ENCODE assay signal across 8 mouse cellular contexts in the genomic region with DNA sequence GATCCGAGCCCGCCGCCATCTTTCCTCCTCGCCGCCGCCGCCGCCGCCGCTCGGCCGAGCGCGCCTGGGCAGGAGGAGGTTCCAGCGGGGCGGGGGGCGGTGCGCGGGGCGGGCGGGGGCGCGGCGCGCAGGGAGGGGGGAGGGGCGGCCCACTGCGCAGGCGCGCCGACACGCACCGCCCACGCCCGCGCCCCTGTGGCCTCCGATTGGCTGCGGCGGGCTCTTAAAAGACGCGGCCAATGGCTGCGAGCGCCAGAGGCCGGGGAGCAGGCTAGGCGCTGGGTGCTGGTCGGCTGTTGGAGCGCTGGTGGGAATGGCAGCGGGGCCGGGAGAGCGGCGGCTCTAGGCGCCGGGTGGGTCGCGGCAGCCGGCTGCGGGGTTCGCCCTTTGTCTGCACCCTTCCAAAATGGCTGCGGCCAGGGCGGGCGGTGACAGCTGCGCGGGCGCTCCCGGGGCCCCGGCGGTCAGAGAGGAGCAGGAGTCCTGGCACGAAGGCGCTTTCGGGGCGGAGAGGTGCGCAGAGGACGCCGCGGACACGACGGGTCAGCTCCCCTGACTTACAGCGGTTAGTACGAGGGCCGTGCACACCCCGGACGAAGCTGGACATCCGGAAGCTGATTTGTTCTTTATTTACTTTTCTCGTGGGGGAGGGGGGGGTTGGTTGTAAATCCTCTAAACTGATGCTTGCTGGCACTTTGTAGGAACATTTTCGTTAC. TPM values are rescaled to one million over a fixed set of nuclear protein-coding genes. Genes with fewer than 3 reads are reported as not detected.
A peak's percentile ranks its signal among the peaks of the same experiment; 100 is the strongest.
DNase-seq lines count a peak whose midpoint lies in the region; ATAC-seq and TF ChIP-seq lines count a peak whose summit lies in the region.

Gene Taf4, minus strand, starts transcription at position 19 of the 716 bp plus-strand sequence.

- TF ChIP-seq CTCF in E14TG2a.4 (conservative IDR thresholded peaks at IDR 0.05; ENCODE audit: low read length) = no peak
- TF ChIP-seq CTCF in liver, postnatal 0 days (IDR thresholded peaks at IDR 0.05; ENCODE audit: low read depth) = no peak
- TF ChIP-seq CTCF in testis, adult 2 months (IDR thresholded peaks at IDR 0.05; ENCODE audit: control insufficient read depth, insufficient read depth, insufficient replicate concordance, low read depth, low read length) = no peak

- H3K27ac ChIP-seq in forebrain, embryonic 13.5 days = peak within 1 kb of the TSS; percentile 93
- peak within 1 kb of the TSS; percentile 98 for H3K27ac ChIP-seq in liver, postnatal 0 days (ENCODE audit: low read depth)
- H3K27ac ChIP-seq in neural tube, embryonic 13.5 days (replicated peaks) = peak within 1 kb of the TSS; percentile 98
- peak within 1 kb of the TSS; percentile 98 for H3K27ac ChIP-seq in testis, adult 2 months (ENCODE audit: control insufficient read depth, insufficient read depth, low read depth, low read length)

- WGBS in forebrain, embryonic 13.5 days = under 1% methylated on average over 55 of the region's 84 CpGs
- WGBS in liver, postnatal 0 days (ENCODE audit: insufficient replicate concordance) = under 1% methylated on average over 52 of the region's 84 CpGs
- WGBS in neural tube, embryonic 13.5 days = under 1% methylated on average over 58 of the region's 84 CpGs

- peak within 1 kb of the TSS; percentile 86 for H3K9ac ChIP-seq in forebrain, embryonic 13.5 days
- H3K9ac ChIP-seq in liver, postnatal 0 days (replicated peaks) = peak within 1 kb of the TSS; percentile 89
- peak within 1 kb of the TSS; percentile 94 for H3K9ac ChIP-seq in neural tube, embryonic 13.5 days

- peaks cover 56% of the 10 kb centered on the region for H3K4me1 ChIP-seq in E14TG2a.4 (replicated peaks; ENCODE audit: low read depth, low read length)
- H3K4me1 ChIP-seq in forebrain, embryonic 13.5 days = peaks cover 45% of the 10 kb centered on the region
- peaks cover 40% of the 10 kb centered on the region for H3K4me1 ChIP-seq in liver, postnatal 0 days (ENCODE audit: insufficient read depth)
- H3K4me1 ChIP-seq in neural tube, embryonic 13.5 days (replicated peaks) = peaks cover 47% of the 10 kb centered on the region
- H3K4me1 ChIP-seq in testis, adult 2 months (ENCODE audit: control insufficient read depth, insufficient read depth, low read length) = peaks cover 7% of the 10 kb centered on the region

- peak; percentile 81 for DNase-seq in c-Kit-positive CD71-positive TER-119-positive erythroid progenitor cells, embryonic 14.5 days (ENCODE audit: low spot score)
- DNase-seq in heart, postnatal 10 days = peak; percentile 91 to 94
- DNase-seq in layer of hippocampus, adult 11-12 months (ENCODE audit: low spot score) = peak; percentile 88
- peak; percentile 92 for DNase-seq in liver, postnatal 0 days

- peak within 1 kb of the TSS; percentile 92 for H3K4me3 ChIP-seq in E14TG2a.4 (replicated peaks; ENCODE audit: low read length)
- peak within 1 kb of the TSS; percentile 66 for H3K4me3 ChIP-seq in forebrain, embryonic 13.5 days
- H3K4me3 ChIP-seq in liver, postnatal 0 days (ENCODE audit: low read depth, low read length) = peak within 1 kb of the TSS; percentile 76
- peak within 1 kb of the TSS; percentile 86 for H3K4me3 ChIP-seq in neural tube, embryonic 13.5 days
- H3K4me3 ChIP-seq in testis, adult 2 months (ENCODE audit: control insufficient read depth, low read depth, low read length) = peak within 1 kb of the TSS; percentile 99

- peaks cover 15% of the 10 kb centered on the region for H3K36me3 ChIP-seq in E14TG2a.4 (ENCODE audit: insufficient read depth, low read length)
- no peaks in the 10 kb centered on the region for H3K36me3 ChIP-seq in forebrain, embryonic 13.5 days (ENCODE audit: poor library complexity, severe bottlenecking)
- no peaks in the 10 kb centered on the region for H3K36me3 ChIP-seq in liver, postnatal 0 days (replicated peaks; ENCODE audit: insufficient read depth, low read length)
- no peaks in the 10 kb centered on the region for H3K36me3 ChIP-seq in neural tube, embryonic 13.5 days
- H3K36me3 ChIP-seq in testis, adult 2 months (ENCODE audit: control insufficient read depth, insufficient read depth, low read length) = no peaks in the 10 kb centered on the region; the same call in 1 of the 2 replicates

- intact Hi-C loops in heart, postnatal 10 days (cut with DNase I) = loop anchor here (2.0 kb wide), 1 partner anchor 48 kb away; the partner anchor contains the start of gene Lsm14b

- TF ChIP-seq POLR2A in testis, adult 2 months (IDR thresholded peaks at IDR 0.05; ENCODE audit: control insufficient read depth, low read depth, low read length) = peak; percentile 100

- H3K9me3 ChIP-seq in E14TG2a.4 (ENCODE audit: low read length) = no peaks in the 10 kb centered on the region
- H3K9me3 ChIP-seq in forebrain, embryonic 13.5 days (replicated peaks) = no peaks in the 10 kb centered on the region
- H3K9me3 ChIP-seq in liver, postnatal 0 days (ENCODE audit: low read length) = no peaks in the 10 kb centered on the region
- no peaks in the 10 kb centered on the region for H3K9me3 ChIP-seq in neural tube, embryonic 13.5 days

- H3K27me3 ChIP-seq in E14TG2a.4 (ENCODE audit: insufficient read depth, low read length) = peaks cover 8% of the 10 kb centered on the region
- no peaks in the 10 kb centered on the region for H3K27me3 ChIP-seq in forebrain, embryonic 13.5 days
- H3K27me3 ChIP-seq in liver, postnatal 0 days (ENCODE audit: insufficient read depth, low read length) = no peaks in the 10 kb centered on the region
- H3K27me3 ChIP-seq in neural tube, embryonic 13.5 days = no peaks in the 10 kb centered on the region
- H3K27me3 ChIP-seq in testis, adult 2 months (ENCODE audit: control insufficient read depth, insufficient read depth, low read length) = no peaks in the 10 kb centered on the region

- ATAC-seq in forebrain, embryonic 13.5 days = peak; percentile 97
- peak; percentile 91 for ATAC-seq in liver, postnatal 0 days
- peak; percentile 95 for ATAC-seq in neural tube, embryonic 13.5 days (ENCODE audit: low read depth)

- no peak for TF ChIP-seq EP300 in liver, postnatal 0 days (IDR thresholded peaks at IDR 0.05; ENCODE audit: low read depth)

- peak within 1 kb of the TSS; percentile 100 for H3K4me2 ChIP-seq in forebrain, embryonic 13.5 days
- H3K4me2 ChIP-seq in liver, postnatal 0 days (ENCODE audit: low read depth, low read length) = peak within 1 kb of the TSS; percentile 98
- H3K4me2 ChIP-seq in neural tube, embryonic 13.5 days = peak within 1 kb of the TSS; percentile 99

RNA-seq across cellular contexts. Expression of gene Taf4, which starts in this region (rescaled TPM):
- polyA plus RNA-seq in forebrain, embryonic 13.5 days (2015; fragmentation: Nextera tagmentation; extraction: Ambion mirVana) = 5.2 and 6.0 TPM in 2 replicates
- total RNA-seq in heart, postnatal 10 days (2021) = 10 to 100 TPM; 22.1 to 24.3 TPM
- 1.7 TPM in 2 replicates for polyA plus RNA-seq in liver, postnatal 0 days (2015; fragmentation: Nextera tagmentation; extraction: Ambion mirVana)
- polyA plus RNA-seq in neural tube, embryonic 13.5 days (2015; fragmentation: Nextera tagmentation; extraction: Ambion mirVana) = 3.7 and 4.1 TPM in 2 replicates
- polyA plus RNA-seq in testis, adult 2 months (2012; rRNA removed) = 3.6 and 4.2 TPM in 2 replicates

Comparison
In these comparisons a context has a peak if more than half of its experiments do, and no peak if none do; other contexts are left out.
1. Peak in every context shown above with its lines: DNase-seq, ATAC-seq, H3K4me3 ChIP-seq and H3K27ac ChIP-seq.